Mouse (Mus musculus): ENCODE results near the gene Meioc. TPM values are rescaled to one million over a fixed set of nuclear protein-coding genes. Genes with fewer than 3 reads are reported as not detected.
A peak's percentile ranks its signal among the peaks of the same experiment; 100 is the strongest.

The Meioc gene
- polyA plus RNA-seq, 1 experiment from 2014 or later = 0.05 TPM

GRCm38 (mm10) chr11:102643891-102644382 is 19.6 kb upstream of the Meioc start:
- H3K9me3 ChIP-seq (ENCODE audit: low read length) = no peaks in the 10 kb centered on the region
- H3K4me3 ChIP-seq (ENCODE audit: low read depth, low read length) = no peak overlapping the region
- peak; percentile 98 for ATAC-seq
- no peaks in the 10 kb centered on the region for H3K4me1 ChIP-seq (ENCODE audit: insufficient read depth, low read depth, low read length)
- H3K36me3 ChIP-seq (ENCODE audit: insufficient read depth, low read length) = no peaks in the 10 kb centered on the region
- H3K27me3 ChIP-seq (replicated peaks; ENCODE audit: insufficient read depth, low read length) = no peaks in the 10 kb centered on the region
- TF ChIP-seq EP300 (IDR thresholded peaks at IDR 0.05) = peak; percentile 96
- TF ChIP-seq CTCF (IDR thresholded peaks at IDR 0.05) = peak; percentile 34
- H3K9ac ChIP-seq (replicated peaks; ENCODE audit: low read depth) = no peak overlapping the region
- WGBS = 22% methylated on average over 10 of the region's 10 CpGs
- H3K27ac ChIP-seq (ENCODE audit: low read length) = peak overlapping the region; percentile 65
- peak; percentile 96 for DNase-seq (ENCODE audit: low spot score)
- no peak overlapping the region for H3K4me2 ChIP-seq (replicated peaks; ENCODE audit: low read depth, low read length)

GRCm38 (mm10) chr11:102646226-102646625 is 17.3 kb upstream of the Meioc start:
- TF ChIP-seq CTCF (IDR thresholded peaks at IDR 0.05) (no peak), EP300 (IDR thresholded peaks at IDR 0.05) (no peak)
- Histone ChIP-seq H3K9me3 (ENCODE audit: low read length) (no peaks in the 10 kb centered on the region), H3K4me3 (ENCODE audit: low read depth, low read length) (no peak overlapping the region), H3K9ac (replicated peaks; ENCODE audit: low read depth) (no peak overlapping the region), H3K4me2 (replicated peaks; ENCODE audit: low read depth, low read length) (no peak overlapping the region), H3K36me3 (ENCODE audit: insufficient read depth, low read length) (no peaks in the 10 kb centered on the region), H3K27me3 (replicated peaks; ENCODE audit: insufficient read depth, low read length) (no peaks in the 10 kb centered on the region), H3K27ac (ENCODE audit: low read length) (no peak overlapping the region), H3K4me1 (ENCODE audit: insufficient read depth, low read depth, low read length) (no peaks in the 10 kb centered on the region)
- 56% methylated on average over 13 of the region's 13 CpGs for WGBS
- ATAC-seq = no peak
- DNase-seq (ENCODE audit: low spot score) = no peak

- Histone ChIP-seq H3K4me3 (ENCODE audit: low read depth, low read length) (no peak overlapping the region), H3K9me3 (ENCODE audit: low read length) (no peaks in the 10 kb centered on the region), H3K4me1 (ENCODE audit: insufficient read depth, low read depth, low read length) (no peaks in the 10 kb centered on the region), H3K36me3 (ENCODE audit: insufficient read depth, low read length) (no peaks in the 10 kb centered on the region), H3K27ac (ENCODE audit: low read length) (no peak overlapping the region), H3K4me2 (replicated peaks; ENCODE audit: low read depth, low read length) (no peak overlapping the region), H3K9ac (replicated peaks; ENCODE audit: low read depth) (no peak overlapping the region), H3K27me3 (replicated peaks; ENCODE audit: insufficient read depth, low read length) (no peaks in the 10 kb centered on the region)
- TF ChIP-seq CTCF (IDR thresholded peaks at IDR 0.05) (no peak), EP300 (IDR thresholded peaks at IDR 0.05) (no peak)
- ATAC-seq (no peak), DNase-seq (ENCODE audit: low spot score) (no peak)
- 62% methylated on average over 12 of the region's 12 CpGs for WGBS
Measured at GRCm38 (mm10) chr11:102647885-102648284, 15.6 kb upstream of the Meioc start.

- Histone ChIP-seq H3K9ac (replicated peaks; ENCODE audit: low read depth) (no peak overlapping the region), H3K36me3 (ENCODE audit: insufficient read depth, low read length) (no peaks in the 10 kb centered on the region), H3K9me3 (ENCODE audit: low read length) (no peaks in the 10 kb centered on the region), H3K4me3 (ENCODE audit: low read depth, low read length) (no peak overlapping the region), H3K27me3 (replicated peaks; ENCODE audit: insufficient read depth, low read length) (no peaks in the 10 kb centered on the region), H3K4me2 (replicated peaks; ENCODE audit: low read depth, low read length) (no peak overlapping the region), H3K27ac (ENCODE audit: low read length) (no peak overlapping the region), H3K4me1 (ENCODE audit: insufficient read depth, low read depth, low read length) (no peaks in the 10 kb centered on the region)
- ATAC-seq = no peak
- DNase-seq (ENCODE audit: low spot score) = peak; percentile 71
- WGBS = 4% methylated on average over 9 of the region's 9 CpGs
- TF ChIP-seq CTCF (IDR thresholded peaks at IDR 0.05) (peak; percentile 96), EP300 (IDR thresholded peaks at IDR 0.05) (no peak)
Measured at GRCm38 (mm10) chr11:102651381-102651780, 12.1 kb upstream of the Meioc start.

GRCm38 (mm10) chr11:102652844-102653243 is 10.7 kb upstream of the Meioc start:
- WGBS = 64% methylated on average over 3 of the region's 3 CpGs
- H3K27me3 ChIP-seq (replicated peaks; ENCODE audit: insufficient read depth, low read length) = no peaks in the 10 kb centered on the region
- no peak overlapping the region for H3K27ac ChIP-seq (ENCODE audit: low read length)
- ATAC-seq (no peak), DNase-seq (ENCODE audit: low spot score) (no peak)
- H3K9me3 ChIP-seq (ENCODE audit: low read length) = no peaks in the 10 kb centered on the region
- no peak overlapping the region for H3K4me3 ChIP-seq (ENCODE audit: low read depth, low read length)
- no peaks in the 10 kb centered on the region for H3K4me1 ChIP-seq (ENCODE audit: insufficient read depth, low read depth, low read length)
- no peaks in the 10 kb centered on the region for H3K36me3 ChIP-seq (ENCODE audit: insufficient read depth, low read length)
- peak; percentile 53 for TF ChIP-seq CTCF (IDR thresholded peaks at IDR 0.05)
- no peak for TF ChIP-seq EP300 (IDR thresholded peaks at IDR 0.05)
- H3K9ac ChIP-seq (replicated peaks; ENCODE audit: low read depth) = no peak overlapping the region
- no peak overlapping the region for H3K4me2 ChIP-seq (replicated peaks; ENCODE audit: low read depth, low read length)

GRCm38 (mm10) chr11:102655888-102656287 is 7.6 kb upstream of the Meioc start:
- ATAC-seq = peak; percentile 12; the same call in 1 of the 2 replicates
- H3K27ac ChIP-seq (ENCODE audit: low read length) = no peak overlapping the region
- H3K27me3 ChIP-seq (replicated peaks; ENCODE audit: insufficient read depth, low read length) = no peaks in the 10 kb centered on the region
- no peak overlapping the region for H3K4me3 ChIP-seq (ENCODE audit: low read depth, low read length)
- H3K9me3 ChIP-seq (ENCODE audit: low read length) = no peaks in the 10 kb centered on the region
- WGBS = 41% methylated on average over 8 of the region's 8 CpGs
- no peaks in the 10 kb centered on the region for H3K4me1 ChIP-seq (ENCODE audit: insufficient read depth, low read depth, low read length)
- TF ChIP-seq EP300 (IDR thresholded peaks at IDR 0.05) = no peak
- H3K9ac ChIP-seq (replicated peaks; ENCODE audit: low read depth) = no peak overlapping the region
- DNase-seq (ENCODE audit: low spot score) = no peak
- no peaks in the 10 kb centered on the region for H3K36me3 ChIP-seq (ENCODE audit: insufficient read depth, low read length)
- no peak overlapping the region for H3K4me2 ChIP-seq (replicated peaks; ENCODE audit: low read depth, low read length)
